Mouse (Mus musculus): ENCODE results near the gene Ndufaf2.

DNA sequence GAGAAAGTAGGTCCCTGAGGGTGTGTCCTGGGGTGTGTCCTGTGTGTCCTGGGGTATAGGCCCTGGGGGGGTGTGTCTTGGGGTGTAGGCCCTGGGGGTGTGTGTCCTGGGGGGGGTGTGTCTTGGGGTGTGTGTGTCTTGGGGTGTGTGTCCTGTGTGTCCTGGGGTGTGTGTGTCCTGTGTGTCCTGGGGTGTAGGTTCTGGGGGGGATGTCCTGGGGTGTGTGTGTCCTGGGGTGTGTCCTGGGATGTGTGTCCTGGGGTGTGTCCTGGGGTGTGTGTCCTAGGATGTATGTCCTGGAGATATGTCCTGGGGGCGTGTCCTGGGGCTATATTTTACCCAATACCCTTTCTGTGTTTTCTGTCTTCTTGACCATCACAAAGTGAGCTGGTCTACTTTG lies 165.8 kb downstream of the Ndufaf2 start:
- no peak for TF ChIP-seq CTCF (IDR thresholded peaks at IDR 0.05; ENCODE audit: low read depth, low read length)
- no peak for TF ChIP-seq POLR2A (IDR thresholded peaks at IDR 0.05; ENCODE audit: extremely low read depth, insufficient read depth, low read length)

All from liver, adult 2 months (tissue).